Mouse (Mus musculus) liver, embryonic 11.5 days (tissue): ENCODE data around the gene Atp6v1f. TPM values are rescaled to one million over a fixed set of nuclear protein-coding genes. Genes with fewer than 3 reads are reported as not detected.
A peak's percentile ranks its signal among the peaks of the same experiment; 100 is the strongest.

Experiments used
- ATAC-seq: fragments of 200-750 bp; cut with Nextera tagmentation; replicated peaks from 2 replicates; pipeline ENCODE4 v1.8.0; 2017; ENCODE audit warnings: moderate number of reproducible peaks, mild to moderate bottlenecking, moderate TSS enrichment, moderate library complexity; ENCODE audit not compliant: low FRiP score
- DNase-seq: peaks from one replicate; pipeline ENCODE4 v3.0.0-alpha.2; 2017; ENCODE audit warnings: low spot score
- H3K27ac ChIP-seq: fragments of 300-500 bp; sonication (generic); 2 replicates; pipeline ENCODE4 v1.5.1; 2014; ENCODE audit warnings: mild to moderate bottlenecking, low read depth, low read length, control low read depth
- H3K27me3 ChIP-seq: fragments of 300-500 bp; sonication (generic); replicated peaks from 2 replicates; pipeline ENCODE4 v1.6.1; 2014; ENCODE audit warnings: low read length, mixed read lengths; ENCODE audit not compliant: control insufficient read depth, insufficient read depth
- H3K36me3 ChIP-seq: fragments of 300-500 bp; sonication (generic); 2 replicates; pipeline ENCODE4 v1.6.1; 2014; ENCODE audit warnings: mild to moderate bottlenecking, low read length, moderate library complexity, mixed read lengths; ENCODE audit not compliant: control insufficient read depth, insufficient read depth
- H3K4me1 ChIP-seq: fragments of 300-500 bp; sonication (generic); replicated peaks from 2 replicates; pipeline ENCODE4 v1.6.1; 2014; ENCODE audit warnings: low read length, mixed read lengths; ENCODE audit not compliant: control insufficient read depth, insufficient read depth
- H3K4me2 ChIP-seq: fragments of 300-500 bp; sonication (generic); 2 replicates; pipeline ENCODE4 v1.6.1; 2014; ENCODE audit warnings: mild to moderate bottlenecking, control low read depth, moderate library complexity
- H3K4me3 ChIP-seq: fragments of 300-500 bp; sonication (generic); 2 replicates; pipeline ENCODE4 v1.5.1; 2014; ENCODE audit warnings: low read depth, low read length, control low read depth
- H3K9ac ChIP-seq: fragments of 300-500 bp; sonication (generic); 2 replicates; pipeline ENCODE4 v1.6.1; 2014; ENCODE audit warnings: low read depth, low read length, control low read depth
- H3K9me3 ChIP-seq: fragments of 300-500 bp; sonication (generic); 2 replicates; pipeline ENCODE4 v1.6.1; 2016; ENCODE audit warnings: low read length, inconsistent platforms, mixed read lengths; ENCODE audit not compliant: control insufficient read depth
- WGBS: fragments of 180-500 bp; shearing (Covaris S2); extraction: QIAGEN DNeasy Blood & Tissue Kit; methylation state at CpG from one replicate; pipeline ENCODE4 v1.1.7; 2014; 5-methylcytosine and 5-hydroxymethylcytosine counted together
- polyA plus RNA-seq: library from polyadenylated mRNA; unstranded; fragments of >200 nt; fragmentation: Nextera tagmentation; extraction: Ambion mirVana; gene quantifications from 2 replicates; pipeline ENCODE4 v1.2.1, GENCODE M21; 2014

The Atp6v1f gene
- polyA plus RNA-seq, 1 experiment from 2014 or later: 247 TPM

DNA sequence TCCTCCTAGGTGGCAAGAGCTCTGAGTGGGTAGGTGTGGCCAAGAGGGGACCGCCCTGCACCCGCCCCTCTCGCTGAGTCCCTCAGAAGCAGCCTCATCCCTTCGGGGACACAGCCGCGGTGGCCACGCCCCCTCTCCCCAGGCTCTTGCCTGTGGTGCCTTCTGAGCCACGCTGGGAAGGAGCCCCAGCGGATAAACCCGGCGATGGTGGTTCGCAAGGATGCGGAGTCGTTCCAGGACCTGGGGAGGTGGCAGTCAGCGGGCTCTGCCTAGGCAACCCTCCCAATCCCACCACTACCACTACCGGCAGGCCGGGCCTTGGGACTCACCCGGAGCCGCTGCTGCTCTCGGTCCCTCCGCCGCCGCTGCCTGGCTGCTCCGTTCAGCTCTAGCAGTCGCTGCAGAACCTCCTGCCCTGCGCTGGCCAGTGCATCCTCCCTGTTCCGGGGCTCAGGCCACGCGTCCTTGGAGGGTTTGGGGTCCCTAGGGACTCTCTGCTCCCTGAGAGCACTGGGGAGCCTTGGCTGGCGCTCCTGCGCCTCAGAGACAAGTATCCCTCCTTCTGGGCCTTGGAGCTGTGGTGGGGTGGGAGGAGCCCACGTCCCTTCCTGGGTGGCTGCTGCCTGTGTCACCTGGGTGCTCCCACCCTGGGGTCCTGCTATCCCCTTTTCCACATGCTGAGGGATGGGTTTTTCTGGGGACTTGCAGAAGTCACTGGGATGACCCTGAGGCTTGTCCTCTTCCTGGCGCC is 6.6 kb downstream of the Atp6v1f start:
- peak overlapping the region; percentile 58 for H3K4me3 ChIP-seq
- peaks cover 4% of the 10 kb centered on the region; the same call in 1 of the 2 replicates for H3K4me1 ChIP-seq
- DNase-seq (peak; percentile 87), ATAC-seq (peak; percentile 99)
- no peak overlapping the region for H3K27ac ChIP-seq
- H3K36me3 ChIP-seq: peaks cover 16% of the 10 kb centered on the region; the same call in 1 of the 2 replicates
- WGBS: 4% methylated on average over 33 of the region's 33 CpGs
- no peaks in the 10 kb centered on the region for H3K9me3 ChIP-seq
- peak overlapping the region; percentile 36 for H3K9ac ChIP-seq
- peak overlapping the region; percentile 74 for H3K4me2 ChIP-seq
- H3K27me3 ChIP-seq: no peaks in the 10 kb centered on the region; the same call in 1 of the 2 replicates

DNA sequence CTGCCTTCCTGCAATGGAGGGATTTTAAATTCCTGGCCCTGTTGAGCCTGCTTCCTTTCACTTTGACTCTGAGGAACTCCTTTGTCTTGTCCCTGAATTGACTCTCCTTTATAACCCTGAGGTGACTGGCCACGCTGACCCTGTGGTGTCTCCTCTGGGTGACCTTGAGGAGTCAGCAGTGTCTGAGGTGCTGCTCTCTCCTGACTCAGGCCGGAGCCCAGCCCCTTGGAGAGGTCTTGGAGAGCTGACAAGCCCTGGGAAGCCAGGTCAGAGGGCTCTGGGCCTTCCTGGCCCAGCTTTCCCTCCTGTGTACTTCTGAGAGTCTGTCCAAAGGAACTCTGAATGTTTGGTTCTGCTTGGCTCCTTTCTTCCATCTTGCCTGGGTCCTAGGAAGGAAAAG is 7.2 kb downstream of the Atp6v1f start:
- H3K4me1 ChIP-seq: peaks cover 4% of the 10 kb centered on the region; the same call in 1 of the 2 replicates
- H3K27ac ChIP-seq: no peak overlapping the region
- H3K4me3 ChIP-seq: no peak overlapping the region
- no peaks in the 10 kb centered on the region; the same call in 1 of the 2 replicates for H3K27me3 ChIP-seq
- 71% methylated on average over 2 of the region's 2 CpGs for WGBS
- H3K9ac ChIP-seq: no peak overlapping the region
- ATAC-seq: no peak
- DNase-seq: no peak
- peak overlapping the region; percentile 74 for H3K4me2 ChIP-seq
- peaks cover 16% of the 10 kb centered on the region; the same call in 1 of the 2 replicates for H3K36me3 ChIP-seq
- no peaks in the 10 kb centered on the region for H3K9me3 ChIP-seq

- Histone ChIP-seq H3K27ac (no peak overlapping the region), H3K9me3 (no peaks in the 10 kb centered on the region), H3K27me3 (peaks cover 19% of the 10 kb centered on the region), H3K36me3 (no peaks in the 10 kb centered on the region), H3K4me1 (peaks cover 3% of the 10 kb centered on the region; the same call in 1 of the 2 replicates), H3K9ac (no peak overlapping the region), H3K4me3 (no peak overlapping the region), H3K4me2 (no peak overlapping the region)
- DNase-seq (no peak), ATAC-seq (no peak)
- WGBS: 90% methylated on average over 13 of the region's 13 CpGs
These were observed 15.2 kb downstream of the Atp6v1f start for GRCm38 (mm10) chr6:29482691-29483090.

GRCm38 (mm10) chr6:29484716-29485559 is 17.4 kb downstream of the Atp6v1f start:
- peak overlapping the region; percentile 52 for H3K4me3 ChIP-seq
- H3K9ac ChIP-seq: no peak overlapping the region
- no peaks in the 10 kb centered on the region for H3K36me3 ChIP-seq
- H3K27me3 ChIP-seq: peaks cover 26% of the 10 kb centered on the region
- peak; percentile 80 for DNase-seq
- H3K9me3 ChIP-seq: no peaks in the 10 kb centered on the region
- peaks cover 3% of the 10 kb centered on the region; the same call in 1 of the 2 replicates for H3K4me1 ChIP-seq
- 8% methylated on average over 26 of the region's 26 CpGs for WGBS
- ATAC-seq: peak; percentile 69
- H3K27ac ChIP-seq: no peak overlapping the region
- peak overlapping the region; percentile 89 for H3K4me2 ChIP-seq

- no peaks in the 10 kb centered on the region for H3K9me3 ChIP-seq
- no peak overlapping the region for H3K9ac ChIP-seq
- H3K4me1 ChIP-seq: peaks cover 3% of the 10 kb centered on the region; the same call in 1 of the 2 replicates
- H3K36me3 ChIP-seq: no peaks in the 10 kb centered on the region
- 42% methylated on average over 2 of the region's 2 CpGs for WGBS
- no peak overlapping the region for H3K4me3 ChIP-seq
- H3K27ac ChIP-seq: no peak overlapping the region
- peaks cover 35% of the 10 kb centered on the region for H3K27me3 ChIP-seq
- no peak for DNase-seq
- no peak for ATAC-seq
- H3K4me2 ChIP-seq: no peak overlapping the region
These were observed 18.4 kb downstream of the Atp6v1f start for GRCm38 (mm10) chr6:29485951-29486350.

DNA sequence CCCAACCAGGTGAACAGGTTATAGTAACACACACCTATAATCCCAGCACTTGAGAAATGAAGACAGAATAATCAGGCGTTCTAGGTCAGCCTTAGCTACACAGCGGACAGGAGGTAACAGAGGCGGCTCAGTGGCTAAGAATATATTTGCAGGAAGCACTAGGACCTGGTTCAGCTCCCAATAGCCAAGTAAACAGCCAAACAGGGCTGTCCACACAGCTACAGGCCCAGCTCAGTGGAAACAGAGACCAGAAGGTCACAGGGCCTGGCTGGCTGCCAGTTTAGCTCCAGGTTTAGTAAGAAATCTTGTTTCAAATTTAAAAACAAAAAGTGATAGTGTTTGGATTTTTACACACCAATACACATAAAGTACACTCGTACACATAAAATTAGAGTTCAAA is 26.6 kb downstream of the Atp6v1f start:
- Histone ChIP-seq H3K36me3 (no peaks in the 10 kb centered on the region), H3K27ac (no peak overlapping the region), H3K4me1 (peaks cover 5% of the 10 kb centered on the region; the same call in 1 of the 2 replicates), H3K4me2 (no peak overlapping the region), H3K27me3 (peaks cover 51% of the 10 kb centered on the region), H3K4me3 (no peak overlapping the region), H3K9ac (no peak overlapping the region), H3K9me3 (no peaks in the 10 kb centered on the region)
- DNase-seq (no peak), ATAC-seq (no peak)
- 79% methylated on average over 4 of the region's 4 CpGs for WGBS

DNA sequence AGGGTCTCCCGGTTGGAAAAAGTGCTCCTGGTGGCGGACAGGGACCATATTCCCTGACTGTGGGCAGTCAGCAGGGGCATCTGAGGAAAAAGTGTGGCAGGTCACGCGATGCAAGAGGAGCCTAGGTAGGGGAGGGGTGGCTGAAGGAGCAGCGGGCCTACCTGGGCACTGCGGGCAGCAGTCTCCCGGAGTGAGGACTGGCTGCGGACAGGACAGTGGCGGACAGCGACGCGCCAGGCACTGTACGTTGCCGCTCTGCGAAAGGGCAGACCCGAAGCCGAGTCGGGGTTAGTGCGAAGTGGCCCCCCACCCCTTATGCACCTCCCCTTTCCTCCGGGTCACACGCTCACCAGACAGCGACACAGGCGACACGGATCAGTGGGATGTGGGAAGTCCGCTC is 28.8 kb downstream of the Atp6v1f start:
- Histone ChIP-seq H3K4me3 (no peak overlapping the region), H3K9me3 (no peaks in the 10 kb centered on the region), H3K4me1 (peaks cover 17% of the 10 kb centered on the region), H3K36me3 (no peaks in the 10 kb centered on the region), H3K4me2 (no peak overlapping the region), H3K27me3 (peaks cover 38% of the 10 kb centered on the region), H3K9ac (no peak overlapping the region), H3K27ac (no peak overlapping the region)
- ATAC-seq (no peak), DNase-seq (no peak)
- 22% methylated on average over 25 of the region's 25 CpGs for WGBS

DNA sequence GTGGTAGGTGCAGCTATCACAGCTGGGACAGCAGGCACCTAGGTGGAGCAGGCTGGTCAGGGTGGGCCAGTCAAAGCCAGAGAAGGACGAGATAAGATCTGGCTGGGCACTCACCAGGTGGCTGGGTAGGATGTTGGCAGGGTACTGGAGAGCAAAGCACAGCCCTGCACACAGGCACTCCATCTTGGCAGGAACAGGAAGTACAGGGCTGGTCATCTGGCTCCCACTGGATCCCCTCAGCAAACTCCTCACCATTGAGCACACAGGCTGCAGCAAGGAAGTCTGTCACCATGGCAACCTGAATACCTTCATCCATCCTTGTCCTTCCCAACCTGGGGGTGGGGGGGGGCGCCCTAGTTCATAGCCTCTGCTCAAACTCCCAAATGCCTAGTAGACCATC is 30.3 kb downstream of the Atp6v1f start:
- H3K27ac ChIP-seq: no peak overlapping the region
- no peaks in the 10 kb centered on the region for H3K36me3 ChIP-seq
- H3K9ac ChIP-seq: no peak overlapping the region
- H3K27me3 ChIP-seq: peaks cover 33% of the 10 kb centered on the region
- no peak overlapping the region for H3K4me3 ChIP-seq
- no peaks in the 10 kb centered on the region for H3K9me3 ChIP-seq
- no peak overlapping the region for H3K4me2 ChIP-seq
- peaks cover 19% of the 10 kb centered on the region for H3K4me1 ChIP-seq
- 47% methylated on average over 2 of the region's 2 CpGs for WGBS
- no peak for DNase-seq
- ATAC-seq: no peak
